ENCODE assay signal across 18 mouse cellular contexts in genomic region chr13:100519162-100519561, GRCm38 (mm10). TPM values are rescaled to one million over a fixed set of nuclear protein-coding genes. Genes with fewer than 3 reads are reported as not detected.
A peak's percentile ranks its signal among the peaks of the same experiment; 100 is the strongest.
DNase-seq lines count a peak whose midpoint lies in the region; ATAC-seq and TF ChIP-seq lines count a peak whose summit lies in the region.
"Had no signal": no experiment of that assay in that cellular context is flagged by ENCODE, and none has a peak within 500 bp of the region (broad histone marks: within the 10 kb centered on the region; RNA-seq: fewer than 3 reads in every experiment).

No protein-coding gene starts in this region.

- TF ChIP-seq POLR2A in small intestine, adult 2 months (IDR thresholded peaks at IDR 0.05; ENCODE audit: low read depth, low read length): no peak

- peak; percentile 43 for TF ChIP-seq CTCF in kidney, postnatal 0 days (IDR thresholded peaks at IDR 0.05; ENCODE audit: low read depth)
- TF ChIP-seq CTCF in small intestine, adult 2 months (IDR thresholded peaks at IDR 0.05; ENCODE audit: extremely low read depth, insufficient read length, insufficient replicate concordance, low read depth, low read length): no peak

- no peak overlapping the region for H3K9ac ChIP-seq in intestine, embryonic 15.5 days
- no peak overlapping the region for H3K9ac ChIP-seq in kidney, postnatal 0 days (ENCODE audit: low read depth, low read length)
- H3K9ac ChIP-seq in forebrain, embryonic 12.5 days: no peak overlapping the region
- H3K9ac ChIP-seq: forebrain, embryonic 15.5 days; heart, embryonic 13.5 days; neural tube, embryonic 13.5 days had no signal

- no peaks in the 10 kb centered on the region for H3K36me3 ChIP-seq in intestine, embryonic 15.5 days
- no peaks in the 10 kb centered on the region for H3K36me3 ChIP-seq in kidney, postnatal 0 days (ENCODE audit: insufficient read depth, low read length)
- peaks cover 15% of the 10 kb centered on the region for H3K36me3 ChIP-seq in small intestine, adult 2 months (ENCODE audit: control insufficient read depth, insufficient read depth, low read length)
- no peaks in the 10 kb centered on the region for H3K36me3 ChIP-seq in forebrain, embryonic 12.5 days (replicated peaks)
- H3K36me3 ChIP-seq: forebrain, embryonic 15.5 days; G1E; heart, embryonic 13.5 days; midbrain, embryonic 10.5 days; neural tube, embryonic 13.5 days had no signal

- ATAC-seq in intestine, embryonic 15.5 days: no peak
- ATAC-seq in kidney, postnatal 0 days (replicated peaks; ENCODE audit: low FRiP score, low read depth): peak; percentile 79; the same call in 1 of the 2 replicates
- ATAC-seq in forebrain, embryonic 12.5 days (ENCODE audit: low FRiP score): no peak
- ATAC-seq: forebrain, embryonic 15.5 days; hindbrain, embryonic 16.5 days had no signal

- peaks cover 24% of the 10 kb centered on the region for H3K4me1 ChIP-seq in intestine, embryonic 15.5 days (replicated peaks)
- H3K4me1 ChIP-seq in kidney, postnatal 0 days (replicated peaks; ENCODE audit: insufficient read depth, low read length): no peaks in the 10 kb centered on the region
- H3K4me1 ChIP-seq in small intestine, adult 2 months (ENCODE audit: control insufficient read depth, insufficient read depth, insufficient read length, low read length): peaks cover 60% of the 10 kb centered on the region
- peaks cover 3% of the 10 kb centered on the region; the same call in 1 of the 2 replicates for H3K4me1 ChIP-seq in forebrain, embryonic 12.5 days
- H3K4me1 ChIP-seq: neural tube, embryonic 13.5 days had no signal

- no peaks in the 10 kb centered on the region for H3K9me3 ChIP-seq in intestine, embryonic 15.5 days
- H3K9me3 ChIP-seq in kidney, postnatal 0 days (replicated peaks; ENCODE audit: low read length): no peaks in the 10 kb centered on the region
- H3K9me3 ChIP-seq in forebrain, embryonic 12.5 days: no peaks in the 10 kb centered on the region
- H3K9me3 ChIP-seq: forebrain, embryonic 15.5 days; G1E; heart, embryonic 13.5 days; midbrain, embryonic 10.5 days; neural tube, embryonic 13.5 days had no signal

- peak overlapping the region; percentile 63 for H3K27ac ChIP-seq in intestine, embryonic 15.5 days
- H3K27ac ChIP-seq in kidney, postnatal 0 days: peak overlapping the region; percentile 69
- H3K27ac ChIP-seq in small intestine, adult 2 months (ENCODE audit: insufficient read depth, low read depth, low read length): peak overlapping the region; percentile 96
- H3K27ac ChIP-seq in forebrain, embryonic 12.5 days: no peak overlapping the region
- H3K27ac ChIP-seq: forebrain, embryonic 15.5 days; heart, embryonic 13.5 days; midbrain, embryonic 10.5 days; neural tube, embryonic 13.5 days had no signal

- H3K4me3 ChIP-seq in intestine, embryonic 15.5 days (replicated peaks): no peak overlapping the region
- no peak overlapping the region for H3K4me3 ChIP-seq in kidney, postnatal 0 days (replicated peaks; ENCODE audit: low read depth, low read length)
- H3K4me3 ChIP-seq in small intestine, adult 2 months (ENCODE audit: low read depth, low read length): no peak overlapping the region
- H3K4me3 ChIP-seq in forebrain, embryonic 12.5 days (replicated peaks): no peak overlapping the region
- H3K4me3 ChIP-seq: forebrain, embryonic 15.5 days; heart, embryonic 13.5 days; midbrain, embryonic 10.5 days; neural tube, embryonic 13.5 days had no signal

- no peak overlapping the region for H3K4me2 ChIP-seq in intestine, embryonic 15.5 days (replicated peaks)
- no peak overlapping the region for H3K4me2 ChIP-seq in kidney, postnatal 0 days (ENCODE audit: low read length)
- no peak overlapping the region for H3K4me2 ChIP-seq in forebrain, embryonic 12.5 days
- H3K4me2 ChIP-seq: forebrain, embryonic 15.5 days; heart, embryonic 13.5 days; neural tube, embryonic 13.5 days had no signal

- WGBS in intestine, embryonic 15.5 days: 59% methylated on average over 2 of the region's 2 CpGs
- WGBS in kidney, postnatal 0 days: 36% methylated on average over 2 of the region's 2 CpGs
- WGBS in small intestine, adult 2 months: 58% methylated on average over 2 of the region's 2 CpGs
- WGBS in forebrain, embryonic 12.5 days: 79% methylated on average over 2 of the region's 2 CpGs

- no peaks in the 10 kb centered on the region for H3K27me3 ChIP-seq in intestine, embryonic 15.5 days (replicated peaks)
- H3K27me3 ChIP-seq in kidney, postnatal 0 days (ENCODE audit: insufficient read depth, low read length): no peaks in the 10 kb centered on the region
- H3K27me3 ChIP-seq in small intestine, adult 2 months (ENCODE audit: control insufficient read depth, insufficient read depth, low read length): no peaks in the 10 kb centered on the region
- no peaks in the 10 kb centered on the region for H3K27me3 ChIP-seq in forebrain, embryonic 12.5 days
- H3K27me3 ChIP-seq: forebrain, embryonic 15.5 days; heart, embryonic 13.5 days; neural tube, embryonic 13.5 days had no signal

- DNase-seq in kidney, adult 11 months: peak; percentile 70
- DNase-seq in kidney, postnatal 0 days (ENCODE audit: low spot score): peak; percentile 33
- DNase-seq in liver: no peak
- no peak for DNase-seq in layer of hippocampus, adult 8-10 months (ENCODE audit: low spot score in 2 of 2)
- DNase-seq: cerebellum, postnatal 10 days; heart, postnatal 4 days; lung, adult 2 months; lung, postnatal 4 days; thymus, adult 2 months had no signal

RNA-seq across cellular contexts. Expression of gene Gtf2h2, which starts 26.8 kb away (rescaled TPM):
- polyA plus RNA-seq in intestine, embryonic 15.5 days (2015; fragmentation: Nextera tagmentation; extraction: Ambion mirVana): 78.8 and 79.0 TPM in 2 replicates
- 66.3 and 67.9 TPM in 2 replicates for polyA plus RNA-seq in kidney, postnatal 0 days (2015; fragmentation: Nextera tagmentation; extraction: Ambion mirVana)
- 4.3 and 9.1 TPM in 2 replicates for polyA plus RNA-seq in small intestine, adult 2 months (2012; rRNA removed)
- total RNA-seq in layer of hippocampus, adult 8-10 months (2022): 10 to 100 TPM; 45.7 to 63.5 (median 57.5) TPM
- polyA plus RNA-seq in forebrain, embryonic 12.5 days (2016; fragmentation: Nextera tagmentation; extraction: Ambion mirVana): 76.9 and 77.1 TPM in 2 replicates

RNA-seq across cellular contexts. Expression of gene Ocln, which starts 33.4 kb away (rescaled TPM):
- polyA plus RNA-seq in intestine, embryonic 15.5 days (2015; fragmentation: Nextera tagmentation; extraction: Ambion mirVana): 86.9 and 89.1 TPM in 2 replicates
- 35.3 and 37.8 TPM in 2 replicates for polyA plus RNA-seq in kidney, postnatal 0 days (2015; fragmentation: Nextera tagmentation; extraction: Ambion mirVana)
- 7.4 and 23.3 TPM in 2 replicates for polyA plus RNA-seq in small intestine, adult 2 months (2012; rRNA removed)
- total RNA-seq in layer of hippocampus, adult 8-10 months (2022): 10 to 100 TPM in 3 of 4 experiments, 1 to 10 TPM in 1; 10.0 to 14.1 (median 11.3) TPM
- 2.9 and 3.4 TPM in 2 replicates for polyA plus RNA-seq in forebrain, embryonic 12.5 days (2016; fragmentation: Nextera tagmentation; extraction: Ambion mirVana)
- polyA plus RNA-seq: G1E had no signal

Comparison
In these comparisons a context has a peak if more than half of its experiments do, and no peak if none do; other contexts are left out.
1. DNase-seq: peak in kidney, adult 11 months (single experiment) and kidney, postnatal 0 days (single experiment); none in liver (single experiment) and layer of hippocampus, adult 8-10 months (0 of 2).